Mouse (Mus musculus): Measurements from ENCODE around the gene Ttc25.

- no peak for TF ChIP-seq POLR2A (IDR thresholded peaks at IDR 0.05; ENCODE audit: borderline replicate concordance, insufficient read depth, low read length)
- no peak for TF ChIP-seq CTCF (IDR thresholded peaks at IDR 0.05; ENCODE audit: borderline replicate concordance, insufficient read depth, low read depth, low read length)
Observed at GRCm38 (mm10) chr11:100518188-100518591, 27.2 kb upstream of the Ttc25 start.
